Mouse (Mus musculus): ENCODE data around the gene Btg4.

DNA sequence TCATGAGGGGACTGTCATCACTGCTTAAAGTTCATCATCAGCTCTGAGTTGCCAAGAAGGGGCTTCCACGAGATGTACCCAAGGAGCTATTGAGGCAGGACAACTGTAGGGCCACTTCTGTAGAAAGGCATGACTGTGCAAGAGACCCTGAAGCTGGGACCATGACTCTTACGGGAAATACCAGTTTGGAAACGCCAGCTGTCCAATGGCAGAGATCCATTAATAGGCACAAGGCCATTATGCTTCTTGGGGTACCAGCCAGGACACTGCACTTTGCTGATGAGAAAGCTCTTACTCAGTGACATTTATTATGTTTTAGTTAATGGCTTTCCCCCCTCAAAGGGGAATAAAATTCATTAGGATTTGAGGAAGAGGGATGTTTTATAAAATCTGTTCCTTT lies 80.0 kb downstream of the Btg4 start:
- TF ChIP-seq POLR2A (IDR thresholded peaks at IDR 0.05; ENCODE audit: insufficient read length, low read depth): no peak
- TF ChIP-seq REST (IDR thresholded peaks at IDR 0.05; ENCODE audit: insufficient read depth, insufficient read length): no peak
- no peak for TF ChIP-seq MYOD1 (IDR thresholded peaks at IDR 0.05; ENCODE audit: control insufficient read depth in 1 of 3, insufficient read length in 2 of 3, low read depth in 2 of 3)
- no peak for TF ChIP-seq CEBPB (IDR thresholded peaks at IDR 0.05; ENCODE audit: insufficient read depth, poor library complexity, severe bottlenecking)
- no peak for TF ChIP-seq E2F4 (IDR thresholded peaks at IDR 0.05; ENCODE audit: insufficient read depth)

All from myocyte (in vitro differentiated cells).